Mouse (Mus musculus): ENCODE measurements around the gene Fyttd1. TPM values are rescaled to one million over a fixed set of nuclear protein-coding genes. Genes with fewer than 3 reads are reported as not detected.

The Fyttd1 gene
- 99.9 and 144 TPM in 2 replicates for polyA plus RNA-seq (2012; ENCODE audit: low replicate concordance)

GRCm38 (mm10) chr16:32877343-32878156 is at the start of gene Fyttd1, which contains the start of gene Rubcn:
Fyttd1 (plus strand) TSS chr16:32877500.
Rubcn (minus strand) TSS chr16:32877766.

DNA sequence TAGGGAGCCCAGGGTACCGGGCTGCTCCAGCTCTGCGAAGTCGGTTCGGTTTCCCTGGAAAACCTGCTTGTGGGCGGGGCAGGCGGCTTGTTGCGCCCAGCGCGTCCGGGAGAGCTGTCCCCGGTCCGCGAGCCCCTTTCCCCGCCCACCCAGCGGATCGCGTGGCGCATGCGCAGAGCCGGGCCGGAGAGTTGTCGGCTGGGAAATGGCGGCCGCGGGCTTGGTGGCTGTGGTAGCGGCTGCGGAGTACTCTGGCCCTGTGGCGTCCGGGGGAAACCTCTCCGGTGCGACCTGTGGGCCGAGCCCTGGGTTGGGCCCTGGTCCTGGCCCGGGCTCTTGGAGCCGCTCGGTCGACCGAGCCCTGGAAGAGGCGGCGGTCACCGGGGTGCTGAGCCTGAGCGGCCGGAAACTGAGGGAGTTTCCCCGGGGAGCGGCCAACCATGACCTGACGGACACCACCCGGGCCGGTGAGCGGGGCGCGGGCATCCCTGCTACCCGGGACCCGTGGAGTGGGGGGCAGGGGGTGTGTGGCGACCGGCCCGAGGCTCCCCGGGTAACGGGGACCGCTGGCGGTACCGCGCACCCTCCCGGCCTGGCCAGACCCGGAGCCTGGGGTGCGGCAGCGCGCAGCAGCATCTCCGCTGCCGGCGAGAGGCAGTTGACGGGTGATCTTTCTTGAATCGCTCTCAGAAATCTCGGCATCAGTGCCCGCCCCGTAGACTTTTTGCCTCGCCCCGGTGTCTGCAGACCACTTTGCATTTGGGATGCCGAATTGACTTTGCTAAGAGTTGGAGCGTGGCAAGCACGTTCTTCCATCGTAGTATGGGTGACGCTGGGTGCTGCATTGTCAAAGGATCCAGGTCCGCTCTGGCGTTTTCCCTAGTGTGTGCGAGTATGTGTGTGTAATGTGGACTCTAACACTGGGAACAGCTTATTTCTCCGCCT is 36.9 kb downstream of the Fyttd1 start, which contains the start of gene Lrch3:
Gene Lrch3, plus strand, starts transcription at position 164 of the 945 bp plus-strand sequence.

Other genes starting within 250 kb of the Fyttd1 start
- gene Tnk2, start 233.6 kb upstream of the Fyttd1 start, polyA plus RNA-seq (2012; ENCODE audit: low replicate concordance): 311 and 674 TPM in 2 replicates
- gene Muc4, start 141.6 kb upstream of the Fyttd1 start, polyA plus RNA-seq (2012; ENCODE audit: low replicate concordance): 0.01 TPM in 1 of 2 replicates, not detected in the other
- gene Muc20, start 80.1 kb upstream of the Fyttd1 start, polyA plus RNA-seq (2012; ENCODE audit: low replicate concordance): 0.34 and 0.39 TPM in 2 replicates
- not detected in 2 replicates for gene Smbd1, start 67.0 kb upstream of the Fyttd1 start, polyA plus RNA-seq (2012; ENCODE audit: low replicate concordance)
- gene Rubcn, start 266 bp downstream of the Fyttd1 start, polyA plus RNA-seq (2012; ENCODE audit: low replicate concordance): 27.4 and 37.2 TPM in 2 replicates
- gene Lrch3, start 36.6 kb downstream of the Fyttd1 start, polyA plus RNA-seq (2012; ENCODE audit: low replicate concordance): 14.1 and 22.2 TPM in 2 replicates
- 0.99 TPM in 1 of 2 replicates, not detected in the other for gene Iqcg, start 178.7 kb downstream of the Fyttd1 start, polyA plus RNA-seq (2012; ENCODE audit: low replicate concordance)
- 47.8 and 75.1 TPM in 2 replicates for gene Rpl35a, start 179.0 kb downstream of the Fyttd1 start, polyA plus RNA-seq (2012; ENCODE audit: low replicate concordance)
- 0.42 TPM in 2 replicates for gene Lmln, start 185.0 kb downstream of the Fyttd1 start, polyA plus RNA-seq (2012; ENCODE audit: low replicate concordance)